Mouse (Mus musculus) frontal cortex, adult (tissue): Measurements from ENCODE around the gene Il20ra.

Experiments used
- ATAC-seq: cut with Nextera tagmentation; 2 replicates; pipeline ENCODE4 v1.9.2; 2017; ENCODE audit warnings: mild to moderate bottlenecking, moderate library complexity, mixed read lengths; ENCODE audit not compliant: low TSS enrichment

Il20ra gene

GRCm38 (mm10) chr10:19765459-19765858, 53.1 kb downstream of the Il20ra start:
- no peak for ATAC-seq

DNA sequence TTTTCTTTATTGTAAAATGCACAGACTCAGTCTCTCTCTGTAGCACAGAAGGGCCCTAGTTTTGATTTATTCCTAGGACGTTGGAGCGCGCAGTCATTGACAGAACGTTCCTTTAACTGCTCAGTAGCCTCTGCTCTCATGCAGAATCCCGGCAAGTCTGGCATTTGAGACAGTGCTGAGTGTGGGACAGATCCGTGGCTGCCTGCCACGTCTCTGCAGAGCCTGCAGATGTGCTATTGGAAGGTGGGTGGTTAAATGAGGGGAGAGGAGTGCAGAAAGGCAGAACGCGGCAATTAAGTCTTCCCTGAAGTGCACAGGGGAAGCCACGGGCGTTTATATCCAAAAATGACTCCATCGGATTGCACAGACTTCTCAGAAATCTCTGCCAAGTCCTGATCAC, 66.7 kb downstream of the Il20ra start:
- ATAC-seq: peak; percentile 83

DNA sequence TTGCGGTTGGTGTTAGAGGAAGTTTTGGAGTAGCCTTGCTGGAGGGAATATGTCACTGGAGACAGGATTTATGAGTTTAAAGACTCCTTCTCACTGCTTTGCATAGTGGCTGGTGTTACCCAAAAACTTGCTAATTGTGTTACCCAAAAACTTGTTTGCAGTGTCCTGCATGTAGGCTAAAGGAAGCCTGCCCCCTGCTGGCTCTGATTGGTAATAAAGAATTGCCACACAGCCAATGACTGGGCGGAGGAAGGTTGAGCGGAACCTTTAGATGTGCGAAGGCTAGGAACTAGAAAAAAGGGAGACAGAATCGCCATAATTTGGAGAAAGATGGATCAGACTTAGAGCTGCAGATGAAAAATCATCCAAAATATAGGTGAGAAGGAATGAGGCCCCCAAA, 69.0 kb downstream of the Il20ra start:
- ATAC-seq: no peak

DNA sequence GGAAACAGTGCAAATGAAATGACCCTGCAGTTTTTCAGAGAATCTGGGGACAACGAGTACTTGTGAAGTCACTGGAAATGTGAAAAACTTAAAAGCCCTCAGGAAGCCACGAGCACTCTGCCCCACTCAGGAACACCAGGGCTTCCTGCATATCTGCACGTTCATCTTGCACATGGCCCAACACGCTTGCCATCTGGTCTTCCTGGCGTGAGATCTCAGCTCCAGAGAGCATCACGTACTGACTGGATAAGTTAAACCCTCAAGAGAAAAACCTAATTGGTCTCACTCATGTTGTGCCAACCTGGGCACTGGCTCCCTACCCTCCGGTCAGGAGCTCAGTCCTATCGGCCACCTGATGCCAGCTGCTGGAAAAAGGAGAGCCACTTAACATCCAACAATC, 82.6 kb downstream of the Il20ra start:
- ATAC-seq: no peak

- no peak for ATAC-seq
These were observed 90.6 kb downstream of the Il20ra start for GRCm38 (mm10) chr10:19802958-19803357.

- ATAC-seq: no peak
These were observed 92.4 kb downstream of the Il20ra start for GRCm38 (mm10) chr10:19804763-19805162.
